Mouse (Mus musculus) gastrocnemius, adult 18-20 months (tissue): ENCODE data around the gene Kansl1l. TPM values are rescaled to one million over a fixed set of nuclear protein-coding genes. Genes with fewer than 3 reads are reported as not detected.

Source experiments
- DNase-seq: peaks from one replicate; pipeline ENCODE4 v3.0.0; 2021; ENCODE audit warnings: low spot score
- total RNA-seq, 2 experiments: library from RNA; stranded (reverse); gene quantifications; 2 replicates each; pipeline ENCODE4 v1.2.3; 2021

The Kansl1l gene
- total RNA-seq, 2 experiments from 2014 or later, result 20.5 to 21.0 TPM

DNA sequence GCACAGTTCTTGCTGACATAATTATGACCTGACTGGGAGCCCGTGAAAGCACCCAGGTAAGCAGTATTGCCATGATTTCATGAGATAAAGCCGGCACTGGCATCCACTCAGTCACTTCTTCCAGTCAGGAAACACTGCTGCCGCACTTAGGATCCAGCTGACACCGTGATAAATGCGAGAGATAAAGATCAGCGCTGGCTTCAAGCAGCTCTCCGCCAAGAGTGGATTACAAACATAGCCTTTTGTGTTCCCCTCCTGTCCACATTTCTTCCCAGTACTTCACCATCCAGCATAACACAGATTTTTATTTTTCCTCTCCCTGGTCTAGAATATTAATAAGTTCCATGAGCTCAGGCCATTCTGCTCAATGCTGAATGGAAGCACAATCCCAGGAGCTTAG, 2.9 kb upstream of the Kansl1l start:
- no peak for DNase-seq

DNA sequence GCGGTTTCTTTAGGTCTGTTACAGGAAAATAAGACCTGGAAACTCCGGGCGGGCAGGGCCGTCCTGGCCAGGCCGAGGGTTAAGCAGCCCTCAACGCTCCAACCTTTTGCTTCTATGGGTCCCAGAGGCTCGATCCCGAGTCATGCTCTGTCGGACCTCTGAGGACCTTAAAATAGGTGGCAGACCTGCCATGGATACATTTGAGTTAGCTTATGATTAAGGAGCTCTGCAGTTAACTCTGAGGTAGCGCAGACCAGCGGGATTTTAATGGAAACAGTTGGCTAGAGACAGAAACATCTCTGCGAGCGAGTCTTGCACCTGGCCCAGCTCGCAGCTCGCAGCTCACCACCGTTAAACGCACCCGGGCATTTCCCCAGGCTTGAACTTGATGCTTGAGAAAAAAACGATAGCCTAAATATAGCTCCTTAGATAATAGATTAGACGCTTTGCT, 528 bp upstream of the Kansl1l start:
- DNase-seq, result peak; percentile 49

DNA sequence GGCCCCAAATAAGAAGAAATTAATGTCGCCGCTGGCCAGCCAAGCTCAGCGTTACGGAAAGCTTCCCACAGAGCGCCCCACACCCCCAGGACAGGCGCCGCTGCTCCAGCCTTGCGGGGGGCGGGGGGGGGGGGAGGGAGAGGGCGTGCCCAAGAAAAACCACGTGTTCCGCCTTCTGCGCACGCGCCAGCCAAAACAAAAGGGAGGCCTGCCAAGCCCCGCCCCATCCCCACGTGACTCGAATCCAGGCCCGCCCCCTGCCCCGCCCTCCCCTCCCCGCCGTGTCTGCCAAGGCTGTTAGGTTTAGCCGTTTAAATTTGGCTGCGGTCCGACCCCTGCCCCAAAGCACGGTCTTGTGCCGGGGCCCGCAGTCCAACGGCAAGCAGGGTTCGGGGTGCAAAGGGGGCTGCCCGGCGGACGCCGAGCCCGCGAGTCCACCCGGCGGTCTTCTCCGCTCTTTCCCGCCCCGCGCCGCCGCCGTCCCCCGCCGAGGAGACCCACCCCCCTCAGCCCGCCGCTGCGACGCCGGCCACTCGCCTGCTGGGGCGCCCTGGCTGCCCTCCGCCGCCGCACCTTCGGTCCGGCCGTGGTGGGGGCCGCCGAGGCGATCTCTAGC, 417 bp downstream of the Kansl1l start:
- peak; percentile 92 for DNase-seq

- peak; percentile 67 for DNase-seq
Measured at GRCm38 (mm10) chr1:66815941-66816777, 1.2 kb downstream of the Kansl1l start.

- no peak for DNase-seq
Measured at GRCm38 (mm10) chr1:66814756-66815155, 2.6 kb downstream of the Kansl1l start.

GRCm38 (mm10) chr1:66813191-66813590, 4.2 kb downstream of the Kansl1l start:
- DNase-seq, result no peak

GRCm38 (mm10) chr1:66806821-66807220, 10.5 kb downstream of the Kansl1l start:
- no peak for DNase-seq

DNA sequence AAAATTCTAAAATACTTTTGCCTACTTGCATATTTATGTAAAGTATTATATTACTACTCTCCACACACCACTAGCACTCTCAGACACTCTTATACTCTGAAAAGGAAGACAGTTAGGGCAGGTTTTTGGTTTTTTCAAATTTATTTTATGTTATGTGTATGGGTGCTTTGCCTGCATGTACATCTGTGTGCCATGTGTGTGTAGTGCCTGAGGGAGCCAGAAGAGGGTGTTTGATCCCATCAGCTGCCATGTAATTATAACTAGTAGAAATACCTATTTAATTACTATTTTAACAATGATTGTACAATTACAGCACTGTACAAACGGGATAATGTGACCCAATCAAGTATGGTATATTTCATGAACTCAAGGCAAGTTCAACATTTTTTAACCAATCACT, 12.0 kb downstream of the Kansl1l start:
- DNase-seq, result no peak

DNA sequence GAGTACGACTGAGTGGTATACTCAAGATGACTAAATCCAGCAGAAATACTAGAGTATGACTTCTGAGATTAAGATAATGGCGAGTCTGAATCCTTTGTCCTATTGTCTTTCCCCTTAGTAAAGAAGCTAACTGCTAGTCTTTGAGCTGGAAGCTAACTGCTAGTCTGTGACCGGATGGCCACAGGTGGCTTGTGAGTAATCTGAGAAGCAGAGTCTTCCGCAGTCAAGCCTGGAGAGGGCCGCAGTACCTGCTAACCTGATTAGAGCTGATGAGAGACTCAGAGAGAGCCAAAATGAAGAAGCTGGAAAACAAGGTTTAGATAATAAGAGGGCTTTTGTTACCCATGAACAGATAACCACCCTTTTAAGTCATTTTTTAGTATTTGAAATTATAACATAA, 12.7 kb downstream of the Kansl1l start:
- no peak for DNase-seq

DNA sequence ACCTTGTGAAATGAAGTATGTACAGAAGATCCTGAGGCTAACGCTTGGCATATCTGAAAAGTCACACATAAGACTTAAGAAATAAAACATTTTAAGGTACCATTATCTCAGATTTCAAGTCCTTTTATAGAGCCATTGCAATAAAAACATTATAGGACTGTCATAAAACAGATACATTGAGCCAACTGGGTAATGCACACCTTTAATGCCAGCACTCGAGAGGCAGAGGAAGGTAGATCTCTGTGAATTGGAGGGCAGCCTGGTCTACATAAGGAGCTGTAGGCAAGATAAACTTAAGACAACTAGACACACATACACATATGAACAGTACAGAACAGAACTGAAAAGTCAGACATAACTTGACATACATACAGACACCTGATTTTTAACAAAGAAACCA, 19.4 kb downstream of the Kansl1l start:
- DNase-seq, result no peak

GRCm38 (mm10) chr1:66792838-66793466, 24.4 kb downstream of the Kansl1l start:
- no peak for DNase-seq

DNA sequence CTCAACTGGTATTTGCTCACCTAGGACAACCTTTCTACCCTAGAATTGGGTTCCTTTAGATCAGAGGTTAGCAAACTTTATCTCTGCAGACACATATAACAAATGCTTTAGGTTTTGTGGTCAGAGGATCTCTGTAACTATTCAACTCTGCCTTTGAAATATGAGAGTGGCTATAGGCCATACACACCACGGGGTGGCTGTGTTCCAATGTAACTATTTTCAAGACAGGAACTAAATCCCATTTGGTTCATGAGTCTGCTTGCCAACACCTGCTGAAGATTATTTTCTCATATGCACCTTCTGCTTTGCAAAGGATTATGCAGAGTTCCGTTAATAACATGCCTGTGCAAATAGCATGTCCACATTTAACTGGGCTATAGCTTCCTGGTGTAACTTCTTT, 35.1 kb downstream of the Kansl1l start:
- DNase-seq, result peak; percentile 34

GRCm38 (mm10) chr1:66781027-66781426, 36.3 kb downstream of the Kansl1l start:
- no peak for DNase-seq

GRCm38 (mm10) chr1:66778798-66779197, 38.6 kb downstream of the Kansl1l start:
- no peak for DNase-seq

DNA sequence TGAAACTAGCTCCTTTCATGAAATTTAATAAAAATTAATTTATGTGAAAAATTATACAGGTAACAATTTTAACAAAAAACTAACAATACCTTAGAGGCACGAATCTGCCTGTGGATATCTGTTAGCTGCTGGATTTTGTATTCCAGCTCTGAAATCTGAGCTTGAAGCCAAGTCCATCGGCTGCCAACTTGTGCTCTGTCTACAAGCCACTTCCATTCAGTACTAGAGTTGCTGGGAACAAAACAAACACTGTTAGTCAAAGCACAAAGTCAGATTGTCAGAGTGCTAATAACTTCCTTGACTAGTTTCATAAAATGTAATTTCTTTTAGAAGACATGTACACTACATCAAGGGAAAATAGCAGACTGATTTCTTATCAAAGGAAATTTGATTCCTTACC, 39.5 kb downstream of the Kansl1l start:
- peak; percentile 25 for DNase-seq

DNA sequence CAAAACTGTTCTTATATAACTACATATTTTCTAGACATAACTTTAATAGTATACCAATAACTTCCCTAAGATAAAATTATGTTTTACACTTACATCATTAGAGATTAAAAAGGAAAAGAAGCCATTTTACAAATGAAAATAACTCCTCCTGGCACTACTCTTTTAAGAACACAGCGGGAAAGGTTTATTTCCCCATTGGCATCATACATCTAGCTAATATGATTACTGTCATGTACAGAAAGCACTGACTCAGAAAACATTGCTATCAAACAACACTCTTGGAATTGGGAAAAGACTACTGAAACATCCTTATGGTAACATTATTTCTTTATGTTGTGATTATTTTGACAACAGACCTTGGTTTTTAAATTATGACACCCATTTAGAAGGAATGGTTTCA, 48.6 kb downstream of the Kansl1l start:
- DNase-seq, result no peak

GRCm38 (mm10) chr1:66730581-66730980, 86.8 kb downstream of the Kansl1l start:
- no peak for DNase-seq

- no peak for DNase-seq
Measured at GRCm38 (mm10) chr1:66712859-66713258, 104.5 kb downstream of the Kansl1l start.

GRCm38 (mm10) chr1:66704523-66704922, 112.8 kb downstream of the Kansl1l start:
- DNase-seq, result no peak

GRCm38 (mm10) chr1:66702623-66703345, 114.6 kb downstream of the Kansl1l start:
- DNase-seq, result no peak

DNA sequence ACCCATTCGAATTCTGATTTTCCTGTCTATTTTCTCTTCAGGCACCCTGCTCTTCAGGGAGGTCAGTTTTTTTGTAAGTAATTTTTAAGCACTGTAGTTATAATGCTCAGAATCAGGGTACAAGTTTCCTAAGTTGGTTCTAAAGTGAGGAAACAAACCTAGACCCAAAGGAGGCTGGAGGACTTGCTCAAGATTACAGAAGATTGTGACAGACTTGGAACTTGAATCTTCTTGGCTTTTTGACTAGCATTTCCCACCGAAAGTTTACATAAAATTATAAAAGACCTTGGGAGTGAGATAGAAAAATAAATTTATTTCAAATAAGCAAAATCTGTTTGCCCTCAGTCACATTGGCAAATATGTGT, 115.8 kb downstream of the Kansl1l start:
- DNase-seq, result no peak
